Mouse (Mus musculus) layer of hippocampus, adult 11-12 months (tissue): ENCODE data around the gene Marveld1.

Source experiments
- DNase-seq: peaks from one replicate; pipeline ENCODE4 v3.0.0; 2022; ENCODE audit warnings: low spot score

Marveld1 gene

DNA sequence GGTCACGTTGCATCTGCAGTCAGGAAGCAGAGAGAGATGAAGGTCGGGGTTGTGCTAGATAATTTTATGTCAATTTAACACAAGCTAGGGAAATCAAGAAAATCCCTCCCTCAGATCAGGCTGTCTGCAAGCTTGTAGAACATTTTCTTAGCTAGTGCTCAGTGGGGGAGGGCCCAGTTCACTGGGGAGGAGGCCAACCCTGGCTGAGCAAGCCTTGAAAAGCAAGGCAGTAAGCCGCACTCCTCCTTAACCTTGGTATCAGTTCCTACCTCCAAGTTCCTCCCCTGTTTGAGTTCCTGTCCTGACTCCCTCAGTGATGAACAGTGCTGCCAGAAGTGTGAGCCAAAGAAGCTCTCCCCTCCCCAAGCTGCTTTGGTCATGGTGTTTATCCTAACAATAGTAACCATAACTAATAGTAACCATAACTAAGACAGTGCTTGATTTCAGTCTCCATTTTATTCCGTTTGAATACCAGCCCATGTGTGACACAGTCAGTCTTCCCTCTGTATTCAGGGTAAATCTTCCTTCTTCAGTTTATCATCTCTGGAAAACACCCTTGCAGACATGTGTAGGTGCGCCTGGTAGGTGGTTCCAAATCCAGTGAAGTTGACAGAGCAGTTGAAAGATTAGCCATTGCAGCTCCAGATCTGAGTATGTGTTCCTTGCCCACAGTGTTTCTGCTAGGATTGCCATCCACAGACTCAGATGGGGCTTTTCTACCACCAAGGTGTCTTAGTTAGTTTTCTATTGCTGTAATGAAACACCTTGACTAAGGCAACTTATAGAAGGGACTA is 7.3 kb upstream of the Marveld1 start:
- DNase-seq, result no peak

DNA sequence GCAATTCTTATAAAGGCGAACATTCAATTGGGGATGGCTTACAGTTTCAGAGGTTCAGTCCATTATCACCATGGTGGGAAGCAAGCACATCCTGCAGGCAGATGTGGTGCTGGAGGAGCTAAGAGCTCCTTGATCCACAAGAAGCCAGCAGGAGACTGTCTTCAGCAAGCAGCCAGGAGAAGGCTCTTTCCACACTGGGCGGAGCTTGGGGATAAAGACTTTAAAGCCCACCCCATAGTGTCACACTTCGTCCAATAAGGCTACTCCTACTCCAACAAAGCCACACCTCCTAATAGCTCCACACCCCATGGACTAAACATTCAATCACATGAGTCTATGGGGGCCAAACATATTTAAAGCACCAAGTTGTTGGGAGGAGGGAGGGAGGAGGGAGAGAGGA is 5.2 kb upstream of the Marveld1 start:
- DNase-seq, result no peak

DNA sequence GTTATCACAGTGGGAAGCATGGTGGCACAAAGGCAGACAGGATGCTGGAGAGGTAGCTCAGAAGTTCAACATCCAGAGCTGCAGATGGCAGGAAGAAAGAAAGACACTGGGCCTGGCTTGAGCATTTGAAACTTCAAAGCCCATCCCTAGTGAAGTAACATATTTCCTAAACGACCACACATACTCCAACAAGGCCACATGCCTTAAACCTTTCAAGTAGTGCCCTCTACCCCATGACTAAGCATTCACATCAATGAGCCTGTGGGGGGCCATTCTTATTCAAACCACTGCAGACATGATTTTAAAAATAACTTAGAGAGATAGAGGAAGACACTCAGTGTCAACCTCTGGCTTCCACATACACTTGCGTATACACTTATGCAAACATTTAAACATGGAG is 4.4 kb upstream of the Marveld1 start:
- DNase-seq, result no peak

DNA sequence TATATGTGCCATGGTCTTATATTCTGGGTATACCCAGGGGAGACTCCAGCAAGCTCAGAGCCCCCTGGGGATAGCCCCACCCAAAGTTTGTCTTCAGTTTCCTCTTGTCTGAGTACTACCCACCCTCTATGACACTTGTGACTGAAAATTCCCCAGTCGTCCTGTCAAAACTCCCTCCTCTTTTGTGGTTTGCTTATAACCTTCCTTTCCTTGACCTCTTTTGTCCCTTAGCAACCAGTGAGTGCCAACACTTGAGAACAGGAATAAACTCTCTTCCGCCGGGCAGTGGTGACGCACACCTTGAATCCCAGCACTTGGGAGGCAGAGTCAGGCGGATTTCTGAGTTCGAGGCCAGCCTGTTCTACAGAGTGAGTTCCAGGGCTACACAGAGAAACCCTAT is 3.1 kb upstream of the Marveld1 start:
- DNase-seq, result no peak

DNA sequence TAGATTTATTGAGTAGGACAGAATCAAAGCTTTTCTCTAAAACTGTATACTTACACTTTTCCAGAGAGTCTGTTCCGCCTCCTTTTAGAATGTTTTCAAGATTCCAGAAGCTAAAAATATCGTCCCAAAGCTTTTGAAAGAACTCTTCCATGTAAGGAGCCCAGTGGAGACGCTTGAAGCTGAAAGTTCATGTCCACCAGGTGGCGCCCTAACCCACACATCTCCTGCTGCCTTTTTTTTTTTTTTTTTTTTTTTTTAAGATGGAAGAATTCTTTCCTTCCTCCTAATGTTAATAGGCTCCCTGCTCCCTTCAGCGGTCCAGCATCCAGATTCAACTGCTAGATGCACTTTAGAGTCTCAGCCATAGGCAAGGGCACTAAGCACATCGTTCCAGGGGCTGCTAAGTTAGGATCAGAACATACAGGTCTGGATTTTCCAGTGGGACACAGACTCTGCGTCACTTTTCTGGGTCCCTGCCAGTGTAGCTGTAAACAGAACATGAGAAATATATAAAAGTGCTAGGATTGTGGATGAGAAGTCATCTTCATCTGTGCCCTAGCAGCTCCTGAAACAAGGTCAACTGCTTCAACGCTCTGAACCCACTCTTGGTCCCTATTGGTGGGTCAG is 2.5 kb upstream of the Marveld1 start:
- DNase-seq, result peak; percentile 91

DNA sequence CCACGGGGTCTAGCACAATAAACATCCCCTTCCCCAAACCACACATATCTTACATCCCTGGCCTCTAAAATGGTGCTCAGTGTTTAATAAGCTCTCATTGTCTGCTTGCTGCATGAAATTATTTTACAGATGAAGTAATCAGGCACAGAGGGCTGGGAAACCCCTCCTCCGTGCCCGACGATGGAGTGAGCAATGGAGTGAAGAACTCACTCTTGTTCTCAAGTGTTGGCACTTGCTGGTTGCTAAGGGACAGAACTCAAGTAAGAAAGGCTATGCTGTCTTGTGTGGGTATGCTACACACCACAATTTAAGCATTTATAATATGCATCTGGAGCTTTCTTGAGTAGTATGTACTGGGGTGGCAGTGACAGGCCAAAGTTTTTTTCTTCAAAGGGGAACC is 2.0 kb upstream of the Marveld1 start:
- DNase-seq, result no peak

DNA sequence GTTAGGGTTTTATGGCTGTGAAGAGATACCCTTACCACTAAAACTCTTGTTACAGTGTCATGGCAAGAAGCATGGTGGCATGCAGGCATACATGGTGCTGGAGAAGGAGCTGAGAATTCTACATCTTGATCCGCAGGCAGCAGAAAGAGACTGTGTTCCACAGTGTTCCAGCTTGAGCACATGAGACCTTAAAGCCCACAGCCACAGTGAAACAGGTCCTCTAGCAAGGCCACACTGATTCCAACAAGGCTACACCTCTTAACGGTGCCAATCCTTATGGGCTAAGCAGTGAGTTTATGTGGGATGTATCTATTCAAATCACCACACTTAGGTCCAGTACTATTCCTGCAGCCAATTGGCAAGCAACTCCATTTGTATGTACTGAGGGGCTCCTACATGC is 1.5 kb upstream of the Marveld1 start:
- DNase-seq, result no peak

DNA sequence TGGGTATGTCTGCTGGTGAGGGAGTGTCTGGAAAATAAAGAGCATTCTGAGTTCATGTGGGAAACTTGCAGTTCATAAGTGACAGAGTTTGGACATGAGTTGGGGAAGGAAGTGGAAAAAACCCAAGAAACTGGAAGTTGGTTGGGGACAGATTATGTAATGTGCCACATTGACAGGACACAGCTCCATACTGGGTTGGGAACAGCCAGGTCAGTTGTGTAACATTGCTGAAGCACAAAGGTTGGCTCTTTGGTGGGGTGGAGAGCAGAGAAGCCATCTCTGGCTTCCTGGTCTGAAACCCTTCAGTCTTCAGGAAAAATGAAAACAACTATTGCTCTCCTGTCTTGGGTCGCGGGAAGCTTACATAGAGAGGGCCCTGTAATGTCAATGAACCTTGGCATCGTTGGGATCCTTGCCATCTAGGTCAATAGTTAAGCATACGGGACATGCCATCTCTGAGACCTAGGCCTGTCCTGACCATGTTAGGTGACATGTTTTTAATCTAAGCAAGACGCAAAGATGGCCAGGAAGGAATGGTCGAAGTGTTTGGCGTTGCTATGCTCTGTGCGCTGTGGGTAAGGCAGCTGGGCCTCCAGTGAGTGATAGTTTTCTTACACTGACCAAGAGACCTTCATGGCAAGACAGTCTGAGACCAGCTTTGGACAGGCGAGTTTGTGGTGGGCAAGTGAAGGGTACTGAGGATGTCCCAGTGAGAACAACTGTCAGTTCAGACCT is 757 bp upstream of the Marveld1 start:
- DNase-seq, result no peak

DNA sequence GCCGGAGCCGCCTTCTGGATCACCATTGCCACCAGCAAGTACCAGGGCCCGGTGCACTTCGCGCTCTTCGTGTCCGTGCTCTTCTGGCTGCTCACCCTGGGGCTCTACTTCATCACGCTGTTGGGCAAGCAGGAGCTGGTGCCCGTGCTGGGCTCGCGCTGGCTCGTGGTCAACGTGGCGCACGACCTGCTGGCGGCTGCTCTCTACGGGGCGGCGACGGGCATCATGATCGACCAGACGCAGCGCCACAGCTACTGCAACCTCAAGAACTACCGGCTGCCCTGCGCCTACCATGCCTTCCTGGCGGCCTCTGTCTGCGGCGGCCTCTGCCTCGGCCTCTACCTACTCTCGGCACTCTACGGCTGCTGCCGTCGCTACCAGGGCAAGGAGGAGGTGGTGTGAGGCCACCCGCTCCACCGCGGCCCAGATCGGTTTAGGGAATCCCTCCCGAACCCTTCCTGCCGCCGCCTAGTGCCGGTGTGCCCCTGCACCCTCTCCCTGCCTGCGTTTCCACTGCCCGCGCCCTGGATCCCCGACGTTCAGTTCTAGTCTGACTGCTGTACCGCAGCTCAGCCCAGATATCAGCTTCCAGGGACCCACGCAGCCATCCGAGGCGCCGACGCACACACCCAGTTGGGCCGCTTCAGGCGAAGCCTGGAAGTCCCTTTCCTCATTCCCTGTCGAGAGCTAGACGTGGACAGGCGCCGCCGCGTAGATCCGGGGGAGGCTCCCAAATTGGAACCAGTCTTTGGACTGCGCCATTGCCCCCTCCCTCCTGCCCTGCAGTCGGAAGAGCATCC is 769 bp downstream of the Marveld1 start:
- no peak for DNase-seq

DNA sequence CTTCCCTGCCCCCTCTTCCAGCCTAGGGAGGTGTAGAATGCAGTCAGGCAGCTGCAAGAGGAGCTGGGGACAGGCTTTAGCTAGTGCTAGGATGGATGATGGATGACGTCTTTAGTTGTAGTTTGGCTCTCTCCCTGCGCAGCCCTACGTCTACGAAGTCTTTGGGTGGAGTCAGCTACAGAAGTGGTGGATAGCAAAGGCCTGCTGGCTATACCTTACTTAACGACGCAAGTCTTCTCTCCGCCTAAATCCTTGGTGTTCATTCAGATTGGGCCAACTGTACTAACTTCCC is 1.3 kb downstream of the Marveld1 start:
- no peak for DNase-seq

DNA sequence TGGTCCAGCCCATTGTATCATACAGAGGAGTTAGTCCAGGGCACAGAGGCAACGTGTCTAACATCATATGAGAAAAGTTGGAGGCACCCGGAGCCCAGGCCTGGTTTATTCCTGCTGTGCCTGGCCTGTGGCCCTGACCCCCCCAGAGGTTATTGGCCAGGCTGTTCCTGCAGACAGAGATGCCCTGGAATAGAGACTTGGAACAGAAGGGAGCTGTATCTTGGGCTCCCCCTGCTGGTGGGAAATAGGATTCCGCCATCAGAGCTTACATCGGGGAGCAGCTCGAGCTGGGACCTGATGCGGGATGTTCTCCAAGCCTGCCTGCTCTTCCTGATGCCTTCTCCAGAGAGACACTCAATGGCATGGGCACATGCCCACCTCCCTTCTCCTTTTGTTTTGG is 4.8 kb downstream of the Marveld1 start:
- peak; percentile 90 for DNase-seq

DNA sequence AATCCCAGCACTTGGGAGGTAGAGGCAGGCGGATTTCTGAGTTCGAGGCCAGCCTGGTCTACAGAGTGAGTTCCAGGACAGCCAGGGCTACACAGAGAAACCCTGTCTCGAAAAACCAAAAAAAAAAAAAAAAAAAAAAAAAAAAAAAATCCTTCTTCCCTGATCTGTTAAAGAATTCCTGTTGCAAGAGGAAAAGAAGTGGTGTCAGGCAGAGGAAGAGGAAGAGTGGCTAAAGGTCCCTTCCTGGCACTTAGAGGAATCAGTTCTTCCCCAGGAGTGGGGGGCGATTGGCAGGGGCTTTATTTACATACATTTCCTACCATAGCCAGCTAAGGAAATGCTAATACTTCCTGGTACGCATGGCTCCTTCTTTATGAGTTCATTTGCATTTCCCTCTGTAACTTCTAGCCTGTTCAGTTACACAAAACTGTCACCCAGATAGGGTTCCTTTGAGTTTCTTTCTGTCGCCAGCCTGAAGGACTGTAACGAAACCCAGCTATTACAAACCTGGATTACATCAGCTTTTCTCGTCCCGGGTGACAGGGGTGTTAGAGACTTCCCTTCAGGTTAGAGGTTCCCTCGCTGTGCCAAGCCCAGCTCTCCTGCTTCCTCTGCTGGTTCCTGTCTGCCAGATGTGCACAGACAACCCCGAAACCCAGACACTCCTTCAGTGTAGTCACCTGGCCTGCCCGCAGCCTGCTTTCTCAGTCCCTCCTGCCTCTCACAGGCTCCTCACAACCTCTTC is 10.5 kb downstream of the Marveld1 start:
- DNase-seq, result no peak

DNA sequence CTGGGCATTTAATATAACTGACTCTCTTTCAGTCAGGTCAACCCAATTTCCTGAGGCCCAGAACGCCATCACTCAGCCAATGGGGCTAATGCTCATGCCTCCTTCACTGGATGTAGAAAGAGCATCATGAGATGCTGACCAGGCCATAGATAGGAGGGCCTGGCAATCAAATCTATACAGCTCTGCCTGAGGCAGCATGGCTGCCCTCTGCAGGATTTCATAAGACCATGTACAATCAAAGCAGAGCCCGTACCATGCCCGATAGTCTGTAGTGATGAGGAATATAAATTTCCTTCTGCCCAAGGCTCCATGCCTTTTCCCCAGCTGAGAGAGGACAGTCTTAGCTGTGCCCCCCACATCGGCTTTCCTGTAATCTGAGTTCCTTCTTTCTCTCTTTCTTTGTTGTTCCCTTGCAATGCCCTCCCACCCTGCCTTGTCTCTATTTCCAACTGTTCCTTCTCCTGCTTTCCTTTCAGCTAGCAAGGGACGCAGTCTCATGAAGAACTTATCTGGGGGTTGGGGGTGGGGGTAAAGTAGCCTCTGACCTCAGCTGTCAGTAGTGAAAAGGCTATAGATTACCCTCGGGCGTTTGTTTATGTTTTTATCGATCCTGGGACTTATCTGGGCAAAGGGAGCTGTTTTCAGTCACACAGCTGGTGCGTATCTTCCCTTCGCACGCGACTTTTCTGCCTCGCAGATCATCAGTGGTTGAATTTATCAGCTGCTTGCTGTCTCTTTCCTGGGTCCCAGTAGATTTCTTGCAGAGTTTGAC is 11.2 kb downstream of the Marveld1 start:
- DNase-seq, result no peak

DNA sequence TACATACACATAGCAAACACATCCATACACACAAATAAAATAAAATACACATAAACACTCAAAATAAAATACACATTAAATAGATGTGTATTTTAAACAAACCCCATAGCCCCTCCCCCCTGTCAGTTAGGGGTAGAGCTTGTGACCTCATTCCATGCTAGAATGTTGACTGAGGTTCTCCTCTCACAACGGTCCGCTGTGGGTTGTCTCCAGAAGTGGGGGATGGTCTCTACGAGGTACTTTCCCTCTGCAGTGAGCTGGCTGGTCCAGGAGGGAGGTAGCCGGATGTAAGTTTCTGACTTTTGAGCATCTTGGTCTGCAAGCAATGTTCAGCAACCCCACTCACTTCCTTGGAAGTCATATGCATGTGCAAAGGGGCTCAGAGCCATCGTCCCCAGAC is 16.6 kb downstream of the Marveld1 start, which contains the start of gene Zfyve27:
Zfyve27 (plus strand) TSS at position 188 of the 400 bp plus-strand sequence.
- no peak for DNase-seq

DNA sequence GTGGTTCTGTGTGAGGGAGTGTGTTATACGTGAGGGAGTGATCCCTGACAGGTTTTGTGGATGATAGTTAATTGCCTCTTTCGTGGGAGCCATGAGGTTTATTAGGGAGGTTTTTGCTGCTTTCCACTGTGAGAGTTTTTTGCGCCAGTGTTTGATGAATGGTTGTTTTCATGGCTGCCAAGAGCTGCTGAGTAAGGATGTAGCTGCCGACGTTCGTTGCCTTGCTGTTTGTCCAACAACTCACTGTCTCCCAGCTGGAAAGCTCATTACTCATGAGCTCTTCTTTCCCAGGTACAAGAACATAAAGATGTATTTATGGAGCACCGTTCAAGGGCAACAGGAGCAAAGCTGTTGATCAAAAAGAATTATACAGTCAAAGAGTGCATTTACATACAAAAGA is 17.0 kb downstream of the Marveld1 start:
- DNase-seq, result no peak

DNA sequence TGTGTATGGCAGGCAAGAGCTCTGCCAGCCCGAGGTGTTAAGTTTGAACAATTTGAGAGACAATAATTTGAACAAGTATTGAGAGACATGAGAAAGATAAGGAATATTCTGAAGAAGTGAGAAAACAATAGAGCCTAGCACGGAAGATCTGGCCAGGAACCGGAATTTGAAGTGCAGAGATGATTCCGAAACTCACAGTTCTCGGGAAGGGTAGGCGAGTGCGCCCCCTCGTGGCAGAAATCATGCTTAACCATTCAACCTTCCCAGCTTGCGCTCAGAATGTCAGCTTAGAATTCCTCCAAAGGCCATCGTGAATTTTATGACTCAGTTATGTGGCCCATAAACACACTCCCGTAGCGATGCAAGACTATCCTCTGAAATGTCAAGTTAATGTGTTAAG is 18.9 kb downstream of the Marveld1 start:
- DNase-seq, result peak; percentile 88

DNA sequence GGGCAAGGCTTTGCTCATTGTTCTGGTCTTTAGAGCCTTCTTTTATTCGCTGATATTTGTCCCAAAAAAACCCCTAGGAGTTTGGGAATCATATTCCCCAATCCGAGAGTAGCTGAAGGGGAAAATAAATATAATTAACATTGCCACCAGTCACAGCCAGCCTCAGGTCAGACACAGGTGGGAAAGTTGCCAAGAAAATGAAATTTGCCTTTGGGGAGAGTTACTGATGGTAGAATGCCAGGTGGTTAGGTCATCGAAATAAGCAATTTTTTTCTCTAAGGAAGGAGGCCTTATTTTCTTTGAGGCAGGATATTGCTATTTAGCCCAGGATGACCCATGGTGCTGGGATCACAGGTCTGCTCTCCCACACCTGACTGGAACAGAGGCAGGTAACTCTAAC is 19.6 kb downstream of the Marveld1 start:
- no peak for DNase-seq

DNA sequence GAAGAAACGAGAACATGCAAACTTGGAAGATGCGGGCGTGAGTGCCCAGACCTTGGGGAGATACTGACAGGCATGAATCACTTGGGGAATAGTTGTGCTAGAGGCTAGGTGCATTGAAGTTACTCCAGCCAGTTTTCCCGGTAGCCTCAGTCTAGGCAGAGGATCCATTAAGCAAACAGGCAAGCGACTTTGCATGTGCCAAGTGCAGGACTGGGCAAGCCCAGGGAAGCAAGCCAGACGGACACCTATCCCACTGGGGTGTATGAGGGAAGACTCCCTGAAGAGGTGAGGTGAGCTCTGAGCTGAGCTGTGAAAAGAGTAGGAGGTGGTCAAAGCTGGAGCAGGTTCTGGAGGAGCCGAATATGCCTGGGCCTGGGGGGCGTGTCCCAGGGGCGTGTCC is 20.3 kb downstream of the Marveld1 start:
- DNase-seq, result no peak

DNA sequence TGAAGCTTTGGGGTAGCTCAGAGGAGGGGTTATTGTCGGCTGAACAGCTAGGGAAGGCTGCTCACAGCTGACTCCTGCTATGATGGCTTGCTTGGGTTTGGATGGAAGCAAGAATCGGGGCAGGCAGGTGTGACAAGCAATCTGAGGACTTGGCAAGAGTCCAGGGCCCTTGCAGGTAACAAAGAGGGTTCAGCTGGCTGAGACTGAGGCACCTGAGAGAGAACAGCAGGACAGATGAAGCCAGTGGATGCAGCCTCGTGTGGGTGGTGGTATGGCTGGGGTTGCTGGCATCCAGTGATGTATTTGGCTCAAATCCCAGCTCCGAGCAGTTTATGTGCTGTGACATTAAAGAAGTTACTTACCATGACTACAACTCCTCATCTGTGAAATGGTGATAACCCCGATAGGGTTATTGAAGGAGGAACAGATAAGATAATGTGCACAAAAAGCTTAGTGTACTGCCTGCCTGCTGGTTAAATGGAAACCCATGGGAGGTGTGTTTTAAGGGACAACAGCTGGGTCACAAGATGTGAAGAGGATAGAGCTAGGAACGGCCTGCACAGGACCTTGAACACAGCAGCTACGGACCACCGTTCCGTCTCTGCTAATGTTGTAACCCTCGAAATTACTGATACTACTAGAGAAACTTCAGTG is 22.2 kb downstream of the Marveld1 start:
- DNase-seq, result no peak
